Mouse (Mus musculus): ENCODE measurements around the gene Gm20388. TPM values are rescaled to one million over a fixed set of nuclear protein-coding genes. Genes with fewer than 3 reads are reported as not detected.

Gene Gm20388
- total and polyA plus RNA-seq, 3 experiments, result 0.02 to 0.05 TPM; not detected in 1

DNA sequence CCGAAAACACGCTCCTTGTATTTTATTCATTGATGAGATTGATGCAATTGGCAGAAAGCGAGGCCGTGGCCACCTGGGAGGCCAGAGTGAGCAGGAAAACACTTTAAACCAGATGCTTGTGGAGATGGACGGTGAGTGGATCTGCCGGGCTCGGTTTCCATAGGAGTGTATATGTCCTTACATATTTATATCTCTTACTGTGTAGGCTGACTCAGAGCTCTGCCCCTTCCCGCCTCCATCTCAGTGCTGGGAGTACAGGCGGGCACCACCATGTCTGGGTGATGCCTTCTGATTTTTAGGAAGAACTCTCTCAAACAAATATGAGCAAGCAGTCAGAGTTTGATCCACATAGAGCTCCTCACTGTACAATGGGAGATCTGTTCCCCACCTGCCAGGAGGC, 3582.3 kb downstream of the Gm20388 start:
- peaks cover 97% of the 10 kb centered on the region for H3K36me3 ChIP-seq (replicated peaks)

DNA sequence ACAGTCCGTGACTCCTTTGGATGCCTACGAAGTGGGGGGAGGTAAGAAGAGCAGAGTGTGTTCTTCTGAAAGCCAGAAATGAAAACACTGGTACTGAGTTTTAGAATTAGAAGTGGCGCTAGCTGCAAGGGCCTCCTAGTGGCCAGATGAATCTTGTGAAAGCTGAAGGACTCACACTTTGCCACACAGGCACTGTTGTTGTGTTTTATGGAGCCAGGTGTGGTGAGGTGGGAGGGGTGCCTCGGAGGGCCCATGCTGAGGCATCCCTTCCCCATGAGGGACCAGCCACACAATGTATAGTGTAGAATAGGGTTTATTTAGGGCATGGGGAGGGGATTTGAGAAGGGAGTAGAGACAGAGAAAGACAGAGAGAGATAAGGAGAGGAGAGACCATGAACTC, 3587.1 kb downstream of the Gm20388 start:
- ATAC-seq (ENCODE audit: extremely low read depth, insufficient number of reproducible peaks, low FRiP score, poor library complexity, severe bottlenecking), result no peak
- H3K4me1 ChIP-seq (ENCODE audit: insufficient read depth, low read depth, low read length), result no peaks in the 10 kb centered on the region
- peaks cover 100% of the 10 kb centered on the region for H3K36me3 ChIP-seq (replicated peaks)

More for the DNA sequence above, 3582.3 kb downstream of the Gm20388 start:
- TF ChIP-seq GATA1 (IDR thresholded peaks at IDR 0.05; ENCODE audit: borderline replicate concordance, low read length) (no peak), TAL1 (conservative IDR thresholded peaks at IDR 0.05; ENCODE audit: low read depth, low read length) (no peak), GATA2 (IDR thresholded peaks at IDR 0.05; ENCODE audit: borderline replicate concordance, low read depth, low read length) (no peak), POLR2AphosphoS5 (IDR thresholded peaks at IDR 0.05; ENCODE audit: insufficient replicate concordance, low read depth, low read length) (no peak), CTCF (IDR thresholded peaks at IDR 0.05; ENCODE audit: low read depth, low read length) (no peak)
- ATAC-seq (ENCODE audit: extremely low read depth, insufficient number of reproducible peaks, low FRiP score, poor library complexity, severe bottlenecking), result no peak
- H3K4me3 ChIP-seq (ENCODE audit: low read depth, low read length), result no peak overlapping the region
- no peaks in the 10 kb centered on the region for H3K9me3 ChIP-seq (replicated peaks)
- H3K4me1 ChIP-seq (ENCODE audit: insufficient read depth, low read depth, low read length), result peaks cover 15% of the 10 kb centered on the region
- H3K27me3 ChIP-seq (ENCODE audit: insufficient read depth, low read length), result no peaks in the 10 kb centered on the region
- DNase-seq (ENCODE audit: low spot score), result no peak

DNA sequence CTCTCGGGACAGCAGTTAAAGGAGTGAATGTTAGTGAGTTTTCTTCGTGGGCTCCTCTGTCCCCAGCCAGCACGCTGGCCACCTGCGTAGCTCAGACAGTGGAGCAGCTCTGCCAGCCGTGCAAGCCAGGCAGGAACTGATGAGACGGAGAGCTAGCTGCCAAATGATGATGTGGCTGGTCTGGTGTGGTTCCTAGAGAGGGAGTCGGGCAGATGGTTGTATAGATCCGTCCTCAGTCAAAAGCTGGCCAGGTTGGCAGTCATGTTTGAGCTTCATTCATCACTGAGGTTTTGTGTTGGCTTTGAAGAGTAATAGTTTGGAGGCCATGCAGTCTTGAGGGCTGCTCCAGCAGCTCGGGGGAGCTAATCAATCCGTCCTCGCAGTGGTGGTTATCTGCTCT, 3588.3 kb downstream of the Gm20388 start:
- Histone ChIP-seq H3K4me1 (ENCODE audit: insufficient read depth, low read depth, low read length) (no peaks in the 10 kb centered on the region), H3K36me3 (replicated peaks) (peaks cover 100% of the 10 kb centered on the region), H3K4me3 (ENCODE audit: low read depth, low read length) (no peak overlapping the region), H3K27me3 (ENCODE audit: insufficient read depth, low read length) (no peaks in the 10 kb centered on the region), H3K9me3 (replicated peaks) (peaks cover 6% of the 10 kb centered on the region; the same call in 1 of the 2 replicates)
- TF ChIP-seq GATA1 (IDR thresholded peaks at IDR 0.05; ENCODE audit: borderline replicate concordance, low read length), result no peak
- no peak for TF ChIP-seq TAL1 (conservative IDR thresholded peaks at IDR 0.05; ENCODE audit: low read depth, low read length)
- TF ChIP-seq CTCF (IDR thresholded peaks at IDR 0.05; ENCODE audit: low read depth, low read length), result no peak
- no peak for TF ChIP-seq POLR2AphosphoS5 (IDR thresholded peaks at IDR 0.05; ENCODE audit: insufficient replicate concordance, low read depth, low read length)
- TF ChIP-seq GATA2 (IDR thresholded peaks at IDR 0.05; ENCODE audit: borderline replicate concordance, low read depth, low read length), result no peak
- DNase-seq (ENCODE audit: low spot score) (no peak), ATAC-seq (ENCODE audit: extremely low read depth, insufficient number of reproducible peaks, low FRiP score, poor library complexity, severe bottlenecking) (no peak)

More for the DNA sequence above, 3587.1 kb downstream of the Gm20388 start:
- H3K9me3 ChIP-seq (replicated peaks), result no peaks in the 10 kb centered on the region
- TF ChIP-seq TAL1 (conservative IDR thresholded peaks at IDR 0.05; ENCODE audit: low read depth, low read length) (no peak), CTCF (IDR thresholded peaks at IDR 0.05; ENCODE audit: low read depth, low read length) (no peak), GATA1 (IDR thresholded peaks at IDR 0.05; ENCODE audit: borderline replicate concordance, low read length) (no peak), GATA2 (IDR thresholded peaks at IDR 0.05; ENCODE audit: borderline replicate concordance, low read depth, low read length) (no peak), POLR2AphosphoS5 (IDR thresholded peaks at IDR 0.05; ENCODE audit: insufficient replicate concordance, low read depth, low read length) (no peak)
- H3K4me3 ChIP-seq (ENCODE audit: low read depth, low read length), result no peak overlapping the region
- no peak for DNase-seq (ENCODE audit: low spot score)
- no peaks in the 10 kb centered on the region for H3K27me3 ChIP-seq (ENCODE audit: insufficient read depth, low read length)

DNA sequence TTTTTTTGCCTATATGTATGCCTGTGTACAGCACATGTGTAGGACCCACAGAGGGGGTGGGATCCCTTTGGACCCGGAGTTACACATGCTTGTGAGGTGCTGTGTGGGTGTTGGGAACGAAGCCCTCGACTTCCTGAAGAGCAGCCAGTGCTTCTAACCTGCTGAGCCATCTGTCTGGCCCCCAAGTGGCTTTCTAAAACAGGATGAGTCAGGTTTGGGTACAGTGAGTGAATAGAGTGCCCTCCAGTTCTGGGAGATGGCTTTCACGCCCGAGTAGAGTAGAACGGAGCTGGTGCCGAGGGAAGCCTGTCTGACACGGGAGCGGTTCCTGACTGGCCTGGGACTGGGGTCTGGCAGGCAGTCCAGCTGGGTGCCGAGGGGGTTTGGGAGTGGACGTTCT, 3588.9 kb downstream of the Gm20388 start:
- DNase-seq (ENCODE audit: low spot score) (no peak), ATAC-seq (ENCODE audit: extremely low read depth, insufficient number of reproducible peaks, low FRiP score, poor library complexity, severe bottlenecking) (no peak)
- TF ChIP-seq TAL1 (conservative IDR thresholded peaks at IDR 0.05; ENCODE audit: low read depth, low read length) (no peak), GATA2 (IDR thresholded peaks at IDR 0.05; ENCODE audit: borderline replicate concordance, low read depth, low read length) (no peak), CTCF (IDR thresholded peaks at IDR 0.05; ENCODE audit: low read depth, low read length) (no peak), POLR2AphosphoS5 (IDR thresholded peaks at IDR 0.05; ENCODE audit: insufficient replicate concordance, low read depth, low read length) (no peak), GATA1 (IDR thresholded peaks at IDR 0.05; ENCODE audit: borderline replicate concordance, low read length) (no peak)
- Histone ChIP-seq H3K27me3 (ENCODE audit: insufficient read depth, low read length) (no peaks in the 10 kb centered on the region), H3K36me3 (replicated peaks) (peaks cover 100% of the 10 kb centered on the region), H3K9me3 (replicated peaks) (peaks cover 6% of the 10 kb centered on the region; the same call in 1 of the 2 replicates), H3K4me3 (ENCODE audit: low read depth, low read length) (no peak overlapping the region), H3K4me1 (ENCODE audit: insufficient read depth, low read depth, low read length) (no peaks in the 10 kb centered on the region)

DNA sequence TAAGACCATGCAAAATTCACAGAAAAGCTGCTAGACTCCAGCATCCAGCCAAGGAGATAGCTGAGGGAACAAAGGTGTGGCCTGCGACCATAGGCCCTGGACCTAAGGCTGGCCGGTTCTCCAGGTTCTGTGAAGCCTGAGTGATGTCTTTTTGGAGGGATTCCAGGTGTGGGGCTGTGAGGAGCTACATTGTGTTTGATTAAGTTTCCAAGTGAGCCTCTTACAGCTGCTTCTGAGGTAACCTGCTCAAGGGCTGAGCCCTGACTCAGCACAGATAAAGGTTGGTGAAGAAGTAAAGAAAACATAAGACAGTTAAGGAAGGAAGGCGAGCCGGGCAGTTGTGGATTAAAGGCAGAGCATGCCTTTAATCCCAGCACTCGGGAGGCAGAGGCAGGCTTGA, 3591.6 kb downstream of the Gm20388 start:
- H3K9me3 ChIP-seq (replicated peaks), result peaks cover 6% of the 10 kb centered on the region; the same call in 1 of the 2 replicates
- no peaks in the 10 kb centered on the region for H3K27me3 ChIP-seq (ENCODE audit: insufficient read depth, low read length)
- H3K36me3 ChIP-seq (replicated peaks), result peaks cover 100% of the 10 kb centered on the region
- TF ChIP-seq CTCF (IDR thresholded peaks at IDR 0.05; ENCODE audit: low read depth, low read length) (no peak), POLR2AphosphoS5 (IDR thresholded peaks at IDR 0.05; ENCODE audit: insufficient replicate concordance, low read depth, low read length) (no peak), GATA2 (IDR thresholded peaks at IDR 0.05; ENCODE audit: borderline replicate concordance, low read depth, low read length) (no peak), GATA1 (IDR thresholded peaks at IDR 0.05; ENCODE audit: borderline replicate concordance, low read length) (no peak), TAL1 (conservative IDR thresholded peaks at IDR 0.05; ENCODE audit: low read depth, low read length) (no peak)
- DNase-seq (ENCODE audit: low spot score) (no peak), ATAC-seq (ENCODE audit: extremely low read depth, insufficient number of reproducible peaks, low FRiP score, poor library complexity, severe bottlenecking) (no peak)
- H3K4me1 ChIP-seq (ENCODE audit: insufficient read depth, low read depth, low read length), result peaks cover 8% of the 10 kb centered on the region
- H3K4me3 ChIP-seq (ENCODE audit: low read depth, low read length), result no peak overlapping the region

DNA sequence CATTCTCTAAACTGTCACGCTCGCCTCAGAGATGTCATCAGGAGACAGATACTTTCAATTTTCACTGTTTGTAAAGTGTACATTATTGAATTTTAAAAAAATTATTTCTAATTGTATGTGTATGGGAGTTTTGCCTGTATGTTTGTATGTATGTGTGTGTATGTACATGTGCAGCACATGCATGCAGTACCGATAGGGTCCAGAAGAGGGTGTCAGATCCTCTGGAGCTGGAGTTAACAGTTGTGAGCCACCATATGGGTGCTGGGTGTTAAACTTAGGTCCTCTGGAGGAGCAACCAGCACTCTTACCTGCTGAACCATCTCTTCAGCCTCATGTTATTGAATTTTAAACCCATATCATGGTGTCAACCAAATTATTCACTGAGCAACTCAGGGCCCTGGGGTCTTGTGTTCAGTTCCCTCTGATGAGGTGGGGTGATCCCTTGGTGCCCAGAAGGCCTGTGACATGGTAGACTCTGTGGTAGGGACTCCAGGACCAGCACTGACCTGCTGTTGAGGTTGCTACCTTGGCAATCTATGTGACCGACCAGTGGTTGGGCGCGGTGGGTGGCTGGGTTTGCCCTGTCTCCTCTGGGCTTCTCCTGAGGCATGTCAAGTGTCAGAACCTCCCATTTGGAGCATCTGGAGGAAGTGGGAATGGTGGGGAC, 3593.3 kb downstream of the Gm20388 start:
- ATAC-seq (ENCODE audit: extremely low read depth, insufficient number of reproducible peaks, low FRiP score, poor library complexity, severe bottlenecking) (no peak), DNase-seq (ENCODE audit: low spot score) (no peak)
- Histone ChIP-seq H3K4me3 (ENCODE audit: low read depth, low read length) (no peak overlapping the region), H3K9me3 (replicated peaks) (peaks cover 6% of the 10 kb centered on the region; the same call in 1 of the 2 replicates), H3K4me1 (ENCODE audit: insufficient read depth, low read depth, low read length) (peaks cover 13% of the 10 kb centered on the region), H3K27me3 (ENCODE audit: insufficient read depth, low read length) (no peaks in the 10 kb centered on the region), H3K36me3 (replicated peaks) (peaks cover 100% of the 10 kb centered on the region)
- TF ChIP-seq CTCF (IDR thresholded peaks at IDR 0.05; ENCODE audit: low read depth, low read length) (no peak; the same call in 1 of the 2 replicates), GATA2 (IDR thresholded peaks at IDR 0.05; ENCODE audit: borderline replicate concordance, low read depth, low read length) (no peak), TAL1 (conservative IDR thresholded peaks at IDR 0.05; ENCODE audit: low read depth, low read length) (no peak), POLR2AphosphoS5 (IDR thresholded peaks at IDR 0.05; ENCODE audit: insufficient replicate concordance, low read depth, low read length) (no peak), GATA1 (IDR thresholded peaks at IDR 0.05; ENCODE audit: borderline replicate concordance, low read length) (no peak)

Measured in G1E (cell line).